Mouse (Mus musculus): ENCODE measurements around the gene Rhoh.
A peak's percentile ranks its signal among the peaks of the same experiment; 100 is the strongest.

Rhoh gene

DNA sequence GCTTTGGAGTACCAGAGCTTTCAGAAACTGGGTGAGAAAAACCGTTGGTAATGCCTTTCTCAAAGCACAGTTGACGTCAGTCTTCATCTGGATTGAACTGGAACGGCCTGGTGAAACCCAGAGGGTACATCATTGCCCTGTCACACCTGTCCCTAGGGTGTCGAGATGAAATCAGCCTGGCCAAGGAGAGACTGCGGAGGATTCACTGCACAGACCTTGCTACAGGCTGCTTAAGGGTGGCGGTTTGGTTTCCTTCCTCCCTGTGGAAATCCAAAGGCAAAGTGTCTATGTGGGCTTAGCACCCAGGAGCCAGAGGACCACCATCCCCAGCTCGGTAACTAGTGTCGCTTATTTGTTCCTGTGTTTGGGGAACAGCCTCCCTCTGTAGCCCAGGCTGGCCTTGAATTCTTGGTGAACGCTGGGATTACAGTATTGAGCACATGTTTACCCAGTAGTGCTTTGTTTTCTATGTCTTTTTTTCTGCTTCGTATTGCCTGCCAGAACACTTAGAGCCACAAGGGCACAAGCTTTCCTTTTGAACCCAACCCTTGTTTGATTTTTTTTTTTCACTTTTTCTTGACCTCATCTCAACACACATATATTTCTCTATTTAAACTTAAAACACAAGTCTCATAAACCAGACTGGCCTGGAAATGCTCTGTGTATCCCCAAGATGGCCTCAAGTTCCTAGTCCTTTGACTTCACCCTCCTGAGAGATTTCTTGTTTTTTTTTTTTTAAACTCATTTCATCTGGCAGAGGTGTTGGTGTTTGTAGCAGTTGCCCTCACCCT is at the start of gene Rhoh:
Gene Rhoh, plus strand, starts transcription at position 60 of the 791 bp plus-strand sequence.
- DNase-seq, result no peak

DNA sequence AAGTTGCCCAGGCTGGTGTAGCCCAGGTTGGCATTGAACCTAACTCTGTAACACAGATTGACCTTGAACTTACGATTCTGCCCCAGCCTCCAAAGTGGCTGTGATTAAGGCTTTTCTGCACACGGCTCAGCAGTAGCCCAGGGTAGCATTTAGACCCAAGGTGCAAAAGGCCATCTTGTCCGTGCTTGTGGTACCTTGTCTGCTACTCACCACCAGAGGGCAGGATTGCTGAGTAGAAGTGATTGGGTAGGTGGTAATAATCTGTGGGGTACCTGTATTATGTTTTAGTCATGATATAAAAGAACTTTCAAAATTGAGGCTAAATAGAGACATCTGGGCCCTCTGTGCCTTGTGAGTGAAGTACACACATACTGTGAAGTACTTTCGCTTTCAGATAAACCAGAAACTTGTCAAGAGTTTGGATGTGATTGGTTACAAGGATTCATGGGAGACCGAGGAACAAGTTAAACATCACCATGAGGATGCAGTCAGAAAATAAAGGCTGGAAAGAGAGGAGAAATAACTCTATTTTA is 37.3 kb upstream of the Rhoh start:
- peak; percentile 20 to 34 for DNase-seq

DNA sequence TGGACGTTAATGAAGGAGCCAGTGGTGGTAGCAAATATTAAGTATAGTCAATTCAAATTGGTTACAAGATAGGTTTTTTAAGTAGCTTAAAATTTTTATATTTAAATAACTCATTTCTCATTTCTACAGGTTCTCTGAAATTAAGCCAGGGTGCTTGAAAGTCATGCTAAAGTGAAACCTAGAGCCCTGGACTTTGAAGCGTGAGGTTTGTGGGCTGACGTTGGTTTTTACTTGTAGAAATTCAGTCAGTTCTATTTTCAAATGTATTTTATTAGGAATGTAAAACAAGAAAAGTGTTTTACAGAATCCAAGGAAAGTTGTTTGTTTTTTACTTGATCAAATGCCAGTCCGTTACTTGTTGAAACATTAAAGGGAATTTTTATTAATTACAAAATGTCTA is 34.5 kb upstream of the Rhoh start:
- no peak for DNase-seq

DNA sequence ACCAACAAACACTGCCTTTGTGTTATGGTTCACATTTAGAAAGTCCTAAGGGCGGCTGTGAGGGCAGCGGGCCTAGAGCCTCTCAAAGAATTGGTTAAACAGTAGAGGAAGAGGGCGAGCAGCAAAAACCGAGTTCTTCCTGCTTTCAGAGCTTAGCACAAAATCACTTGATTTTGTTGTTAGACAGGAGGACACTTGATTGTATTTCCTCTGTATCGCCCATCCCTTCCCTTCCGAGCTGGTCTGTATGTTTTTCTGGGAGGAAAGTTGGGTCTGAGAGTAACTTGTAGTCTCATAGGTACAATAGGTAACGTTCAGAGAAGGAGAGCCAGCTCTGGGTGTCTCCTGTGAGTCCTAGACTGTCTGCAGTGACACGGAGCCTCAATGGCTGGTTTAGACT is 33.9 kb upstream of the Rhoh start:
- no peak for DNase-seq

DNA sequence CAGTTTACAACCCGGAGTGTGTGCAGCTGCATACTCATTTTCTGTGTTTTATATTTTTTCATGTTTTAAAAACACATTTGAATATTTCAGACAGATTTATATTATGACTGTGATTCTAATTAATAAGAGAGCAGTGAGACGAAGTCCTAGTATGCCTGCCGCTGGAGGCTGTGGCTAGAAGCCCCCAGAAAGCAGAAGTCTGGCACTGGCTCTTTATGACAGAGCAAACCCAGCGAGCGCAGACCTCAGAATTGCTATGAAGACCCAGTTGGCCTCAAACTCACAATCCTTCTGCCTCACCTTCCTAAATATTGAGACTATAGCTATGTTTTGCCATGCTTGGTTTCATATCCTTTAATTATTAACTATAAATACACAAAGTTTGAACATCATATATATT is 32.8 kb upstream of the Rhoh start:
- DNase-seq, result no peak

DNA sequence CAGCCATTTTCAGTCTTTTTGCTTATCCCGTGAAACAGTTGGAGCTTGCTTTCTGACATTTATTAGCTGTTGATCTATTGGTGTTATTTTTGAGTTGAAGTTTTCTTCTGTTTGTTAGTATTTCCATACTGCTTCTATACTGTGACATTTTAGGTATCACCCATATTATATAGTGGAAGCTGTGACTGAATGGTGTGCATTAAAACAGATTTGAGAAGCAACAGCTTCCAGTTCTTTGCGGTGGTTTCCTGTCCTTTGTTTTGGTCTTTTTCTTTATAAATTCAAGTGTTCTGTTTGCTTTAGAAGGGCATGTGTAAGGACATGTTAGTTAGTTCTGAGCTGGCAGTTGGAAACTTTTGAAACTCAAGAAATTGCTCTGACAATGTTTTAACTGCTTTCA is 32.0 kb upstream of the Rhoh start:
- DNase-seq, result no peak

DNA sequence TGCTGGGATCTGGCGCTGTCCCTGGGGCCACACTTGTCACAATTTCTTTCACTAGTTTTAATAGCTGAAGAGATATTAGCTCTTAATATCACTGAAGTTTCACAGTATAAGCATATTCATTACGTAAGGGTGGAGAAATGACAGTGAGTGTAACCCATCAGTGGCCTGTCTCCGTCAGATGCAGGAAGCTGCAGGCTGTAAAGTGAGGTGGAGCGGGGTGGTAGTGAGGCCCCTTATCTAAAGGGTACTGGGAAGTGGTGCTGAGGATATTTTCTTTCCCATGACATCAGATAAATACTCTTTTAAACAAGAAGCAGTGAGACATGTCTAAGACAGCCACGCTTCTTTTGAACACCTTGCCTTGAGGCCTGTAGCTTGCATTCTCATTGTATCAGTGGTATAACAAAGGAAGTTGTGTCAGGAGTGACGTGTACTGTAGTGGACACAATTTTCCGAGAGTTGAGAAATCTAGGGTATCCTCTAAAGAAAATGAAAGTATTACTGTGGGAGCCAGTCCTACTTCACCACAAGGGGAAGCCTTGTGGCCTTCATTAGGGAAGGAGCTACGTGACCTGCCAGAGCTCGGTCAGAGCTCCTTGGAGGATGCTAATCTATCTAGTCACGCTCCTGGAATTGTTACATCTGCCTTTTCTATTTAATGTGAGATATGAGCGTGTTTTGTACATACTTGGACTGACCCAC is 28.9 kb upstream of the Rhoh start:
- DNase-seq, result peak in 1 of 2 experiments; percentile 3

DNA sequence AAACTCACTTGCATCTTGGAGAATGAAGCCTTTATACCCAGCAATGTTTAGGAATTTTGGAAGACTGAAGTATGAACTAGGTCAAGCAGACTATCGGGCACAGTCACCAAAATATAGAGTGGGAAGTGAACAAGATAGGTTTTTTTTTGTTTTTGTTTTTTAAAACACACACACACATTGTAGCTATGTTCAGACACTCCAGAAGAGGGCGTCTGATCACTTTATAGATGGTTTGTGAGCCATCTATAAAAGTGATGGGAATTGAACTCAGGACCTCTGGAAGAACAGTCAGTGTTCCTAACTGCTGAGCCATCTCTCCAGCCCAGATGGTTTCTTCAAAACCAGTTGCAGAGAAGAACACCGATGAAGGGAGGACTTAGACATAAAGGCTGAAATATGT is 27.9 kb upstream of the Rhoh start:
- DNase-seq, result no peak

DNA sequence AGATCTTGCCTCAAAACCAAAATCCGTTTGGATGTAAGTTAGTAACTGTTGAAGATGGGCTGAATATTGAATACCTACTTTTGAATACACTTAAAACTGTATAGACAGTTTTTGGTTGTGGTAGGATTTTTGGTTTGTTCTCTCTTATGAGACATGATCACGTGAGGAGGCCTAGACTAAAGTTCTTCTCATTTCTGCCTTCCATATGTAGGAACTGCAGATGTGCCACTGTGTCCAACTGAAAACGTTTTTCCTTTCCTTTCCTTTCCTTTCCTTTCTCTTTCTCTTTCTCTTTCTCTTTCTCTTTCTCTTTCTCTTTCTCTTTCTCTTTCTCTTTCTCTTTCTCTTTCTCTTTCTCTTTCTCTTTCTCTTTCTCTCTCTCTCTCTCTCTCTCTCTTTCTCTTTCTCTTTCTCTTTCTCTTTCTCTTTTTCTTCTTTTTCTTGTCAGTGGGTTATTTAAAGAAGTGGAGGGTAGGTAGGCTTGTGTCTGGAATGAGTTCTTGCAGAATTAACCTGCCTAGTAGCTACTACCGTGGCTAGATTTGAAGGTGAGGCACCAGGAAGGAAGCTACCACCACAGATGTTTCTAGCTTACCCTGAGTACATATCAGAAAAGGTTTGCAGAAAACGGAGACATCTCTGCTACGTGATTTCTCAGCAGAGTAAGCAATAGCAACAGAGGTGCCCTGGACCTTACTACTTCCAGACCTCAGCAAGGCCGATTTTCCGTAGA is 27.1 kb upstream of the Rhoh start:
- DNase-seq, result no peak

DNA sequence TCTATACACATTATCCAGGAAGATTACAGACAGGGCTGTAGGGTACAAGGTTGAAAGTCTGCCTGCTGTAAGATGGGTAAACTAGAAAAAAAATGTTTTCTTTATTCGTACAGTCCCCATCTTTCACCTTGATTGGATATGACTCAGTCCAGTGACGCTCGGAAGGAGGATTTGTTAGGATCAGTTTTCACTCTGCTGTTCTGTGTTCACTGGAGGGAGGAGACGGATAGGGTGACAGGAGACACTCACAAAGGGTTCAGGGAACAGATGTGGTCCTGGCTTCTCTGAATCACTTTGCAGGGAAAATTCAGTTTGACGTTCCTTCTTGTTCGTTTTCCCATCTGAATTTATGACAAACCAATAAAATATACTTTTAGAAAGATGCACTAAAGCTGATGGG is 23.0 kb upstream of the Rhoh start:
- no peak for DNase-seq

DNA sequence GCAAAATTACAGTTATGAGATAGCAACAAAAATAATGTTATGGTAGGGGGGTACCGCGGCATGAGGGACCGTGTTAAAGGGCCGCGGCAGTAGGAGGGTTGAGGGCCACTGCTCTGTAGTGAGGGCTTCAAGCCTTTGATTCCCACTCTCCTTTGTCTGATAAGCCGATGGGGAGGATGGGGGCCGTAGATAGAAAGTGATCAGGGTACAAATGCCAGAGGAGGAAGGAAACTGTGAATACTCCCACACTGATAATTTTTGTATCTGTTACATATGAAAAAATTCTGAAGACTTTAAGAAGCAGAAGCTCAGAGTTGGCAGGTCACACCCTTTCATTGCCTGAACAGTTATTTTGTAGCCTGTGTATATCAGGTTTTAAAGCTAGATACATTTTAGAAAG is 18.1 kb upstream of the Rhoh start:
- DNase-seq, result no peak

DNA sequence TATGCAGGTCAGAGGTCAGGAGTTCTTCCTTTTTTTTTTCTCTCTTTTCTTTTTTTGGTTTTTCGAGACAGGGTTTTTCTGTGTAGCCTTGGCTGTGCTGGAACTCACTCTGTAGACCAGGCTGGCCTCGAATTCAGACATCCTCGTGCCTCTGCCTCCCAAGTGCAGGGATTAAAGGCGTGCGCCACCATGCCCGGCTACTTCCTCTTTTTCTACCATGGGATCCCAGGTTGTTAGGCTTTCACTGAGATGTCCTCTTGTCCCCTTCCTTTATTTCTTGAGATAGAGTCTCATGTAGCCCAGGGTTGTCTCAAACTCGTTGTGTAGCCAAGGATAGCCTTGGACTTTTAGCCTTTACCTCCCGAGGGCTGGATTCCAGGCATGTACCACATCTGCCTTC is 14.5 kb upstream of the Rhoh start:
- DNase-seq, result no peak

DNA sequence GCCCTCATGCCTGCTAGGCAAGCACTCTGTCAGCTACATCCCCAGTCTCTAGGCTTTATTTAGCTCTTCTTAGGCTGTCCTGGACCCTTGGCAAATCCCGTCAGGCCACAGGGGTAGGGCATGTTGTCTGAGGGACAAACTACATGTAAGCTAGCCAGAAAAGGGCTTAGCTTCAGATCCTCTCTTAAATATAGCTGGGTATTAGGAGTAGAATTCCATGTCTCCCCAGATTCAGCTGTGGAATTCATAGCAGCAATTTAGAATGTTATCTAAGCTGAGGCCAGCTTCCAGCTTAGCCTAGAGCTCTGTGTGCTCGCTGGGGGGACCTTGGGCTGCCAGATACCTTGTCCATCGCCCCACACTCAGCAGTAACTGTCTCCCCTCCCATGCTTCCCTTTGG is 14.1 kb upstream of the Rhoh start:
- no peak for DNase-seq

DNA sequence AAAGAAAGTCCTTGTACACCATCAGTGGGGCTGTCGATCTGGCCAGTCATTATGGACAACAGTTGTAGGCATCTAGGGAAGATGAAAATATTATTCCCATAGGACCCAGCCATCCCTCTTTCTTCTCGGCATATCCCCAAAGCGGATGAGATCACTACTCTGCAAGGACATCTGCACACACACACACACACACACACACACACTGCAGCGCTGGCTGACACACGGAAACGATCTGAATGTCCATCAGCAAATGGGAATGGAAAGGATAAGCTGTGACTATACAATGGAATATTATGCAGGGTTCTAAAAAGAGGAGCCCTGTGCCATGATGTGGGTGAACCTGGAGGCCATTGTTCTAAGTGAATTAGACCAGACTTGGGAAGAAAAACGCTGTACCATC is 13.4 kb upstream of the Rhoh start:
- no peak for DNase-seq

DNA sequence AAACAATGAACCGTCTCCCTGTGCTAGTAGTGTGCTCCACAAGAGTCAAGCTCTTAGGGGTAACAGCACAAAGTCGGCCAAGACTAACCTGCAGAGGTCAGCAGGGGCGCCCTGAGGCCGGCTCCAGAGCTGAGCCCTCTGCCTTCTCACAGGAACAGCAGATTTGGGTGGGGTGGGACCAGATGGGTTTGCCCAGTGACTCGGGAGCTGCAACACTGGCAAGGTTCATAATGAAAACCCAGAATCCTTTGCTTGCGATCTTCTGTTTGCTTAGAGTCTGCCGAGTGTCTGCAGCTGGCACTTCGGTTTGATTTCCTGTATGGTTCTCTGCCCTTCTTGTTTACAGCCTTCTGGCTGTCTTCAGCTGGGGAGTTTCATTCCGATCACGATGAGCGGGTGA is 10.2 kb upstream of the Rhoh start:
- peak in 1 of 2 experiments; percentile 4 for DNase-seq

DNA sequence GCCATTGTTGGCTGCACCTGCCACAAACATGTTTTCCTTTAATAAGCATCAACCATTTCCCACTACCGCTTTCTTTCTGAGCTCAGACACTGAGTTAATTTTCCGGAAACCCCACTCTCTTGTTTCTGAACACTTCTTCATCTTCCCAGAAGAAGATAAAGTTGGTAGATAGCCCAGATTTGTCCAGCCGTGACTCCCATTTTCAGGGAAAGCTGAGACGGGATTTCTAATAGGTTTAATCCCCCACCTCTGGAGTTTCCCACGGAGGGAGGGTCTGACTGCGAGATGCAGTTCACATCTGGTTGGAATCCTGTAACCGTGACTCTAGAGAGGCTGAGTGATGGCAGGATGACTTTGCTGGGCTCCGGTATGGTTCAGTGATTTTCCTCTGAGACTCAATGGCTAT is 6.2 kb upstream of the Rhoh start:
- DNase-seq, result no peak

DNA sequence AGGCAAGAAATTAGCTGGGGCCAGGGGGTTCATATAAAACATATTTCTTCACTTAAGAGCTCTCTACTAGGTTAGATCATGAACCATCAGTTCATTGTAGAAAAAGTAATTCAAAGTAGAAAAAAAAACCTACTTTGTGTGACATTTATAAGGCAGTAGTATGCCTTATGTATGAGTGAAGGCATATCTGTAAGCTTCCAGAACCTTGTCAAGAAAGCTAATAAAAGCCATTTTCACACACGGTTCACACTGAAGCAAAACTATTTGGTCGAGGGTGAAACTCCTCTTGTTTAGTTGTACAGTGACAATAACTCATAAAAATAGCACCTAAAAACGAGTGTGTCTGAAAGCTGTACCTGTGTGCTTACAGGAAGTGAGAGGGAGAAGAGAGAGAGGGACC is 5.4 kb upstream of the Rhoh start:
- no peak for DNase-seq

DNA sequence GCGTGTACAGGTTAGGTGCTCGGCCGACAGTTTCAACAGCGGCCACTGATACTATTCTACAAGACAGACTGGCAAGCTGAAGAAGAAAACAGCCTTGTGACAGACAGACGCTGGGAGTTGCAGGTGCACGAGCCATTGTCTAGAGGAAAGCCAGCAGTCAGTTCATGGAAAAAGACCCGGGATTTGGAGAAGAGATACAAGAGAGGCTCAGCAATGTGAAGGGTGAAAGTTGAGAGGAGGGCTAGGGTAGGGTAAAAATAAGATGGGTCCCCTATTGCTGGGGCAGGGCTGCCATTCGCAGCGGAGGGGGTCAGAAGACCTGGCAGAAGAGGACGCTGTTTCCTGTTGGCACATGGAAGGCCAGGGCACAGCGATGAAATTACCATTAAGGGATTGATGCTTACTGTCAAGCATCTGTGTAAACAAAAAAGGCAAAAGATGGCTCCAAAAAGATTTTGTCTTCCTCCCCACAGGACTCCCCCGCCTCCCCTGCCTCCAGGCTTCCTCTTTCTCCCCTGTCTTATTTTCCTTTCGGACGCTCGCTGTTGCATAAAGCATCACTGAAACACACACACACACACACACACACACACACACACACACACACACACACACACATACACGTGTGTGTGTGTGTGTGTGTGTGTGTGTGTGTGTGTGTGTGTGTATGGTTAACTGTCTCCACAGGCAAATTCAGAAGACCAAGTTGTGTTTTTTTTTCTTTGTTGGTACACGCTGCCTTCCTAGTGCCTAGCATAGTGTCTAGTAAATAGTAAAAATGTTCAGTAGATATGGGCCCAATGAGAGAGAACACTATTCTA is 4.2 kb upstream of the Rhoh start:
- no peak for DNase-seq

DNA sequence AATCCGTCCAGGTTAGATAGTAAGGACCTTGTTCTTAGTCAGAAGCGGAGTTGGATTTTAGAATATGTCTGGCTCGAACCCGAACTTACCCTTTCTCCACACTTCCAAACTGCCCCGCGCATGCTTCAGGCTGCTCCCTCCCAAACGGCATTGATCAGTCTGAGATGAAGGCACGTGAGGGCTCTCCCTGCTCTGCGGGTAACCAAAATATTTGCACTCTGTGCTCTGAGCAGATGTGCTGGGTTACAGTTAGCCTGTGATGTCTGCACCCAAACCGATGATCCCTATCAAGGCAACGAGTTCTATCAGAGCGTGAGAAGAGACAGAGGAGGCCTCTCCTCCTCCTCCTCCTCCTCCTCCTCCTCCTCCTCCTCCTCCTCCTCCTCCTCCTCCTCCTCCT is 3.1 kb upstream of the Rhoh start:
- no peak for DNase-seq

DNA sequence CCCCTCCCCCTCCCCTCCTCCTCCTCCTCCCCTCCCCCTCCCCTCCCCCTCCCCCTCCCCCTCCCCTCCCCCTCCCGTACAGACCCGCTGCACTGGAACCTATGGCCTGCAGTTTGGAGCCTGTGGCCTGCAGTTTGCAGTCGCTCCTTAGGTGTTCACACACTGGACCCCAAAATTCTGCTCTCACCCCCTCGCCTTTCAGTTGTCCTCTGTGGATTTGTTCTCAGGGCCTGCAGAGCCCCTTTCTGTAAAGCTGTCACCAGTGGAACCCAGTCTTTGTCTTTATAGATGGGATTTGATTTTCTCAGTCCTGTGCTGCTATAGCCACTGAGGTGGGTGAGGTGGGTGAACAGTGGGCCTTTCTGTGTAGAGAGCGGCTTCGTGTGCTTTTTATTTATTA is 2.7 kb upstream of the Rhoh start:
- no peak for DNase-seq

DNA sequence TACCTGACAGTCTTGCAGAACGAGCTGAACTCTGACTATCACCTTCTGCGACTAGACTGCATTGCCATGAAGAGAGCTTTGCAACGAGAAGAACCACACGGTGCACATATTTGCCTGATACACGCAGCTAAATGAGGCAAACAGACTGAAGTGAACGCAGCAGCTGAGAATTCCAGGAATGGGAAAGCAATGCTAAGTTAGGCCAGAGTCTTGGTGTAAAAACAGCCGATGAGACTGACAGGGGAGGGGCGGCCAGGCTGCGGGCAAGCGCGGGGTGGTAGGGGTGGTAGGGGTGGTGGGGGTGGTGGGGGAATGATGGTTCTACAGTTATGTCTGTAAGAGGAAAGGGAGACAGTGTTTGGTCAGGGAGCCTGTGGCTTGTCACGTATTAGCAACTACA is 2.1 kb upstream of the Rhoh start:
- DNase-seq, result peak in 1 of 2 experiments; percentile 20

DNA sequence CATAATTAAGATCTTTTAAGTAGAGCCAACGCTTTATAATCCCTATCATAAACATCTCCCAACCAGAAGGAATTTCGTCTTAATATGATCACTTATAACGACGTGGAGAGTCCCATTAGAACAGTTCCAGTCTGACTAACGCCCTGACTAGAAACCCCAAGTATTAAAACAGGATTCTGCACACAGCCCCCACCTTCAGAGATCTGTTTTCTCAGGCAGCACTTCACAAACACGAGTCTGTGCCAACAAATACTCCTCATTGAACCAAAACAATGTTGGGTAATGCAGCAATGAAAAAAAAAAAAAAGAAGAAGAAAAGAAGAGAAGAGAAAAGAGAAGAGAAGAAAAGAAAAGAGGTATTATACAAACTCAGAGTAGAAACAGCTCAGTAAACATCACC is 1.6 kb upstream of the Rhoh start:
- peak in 1 of 2 experiments; percentile 12 for DNase-seq

All from lung, adult 18-20 months (tissue).